Mouse (Mus musculus) myocyte (in vitro differentiated cells): ENCODE results near the gene Smg1. TPM values are rescaled to one million over a fixed set of nuclear protein-coding genes. Genes with fewer than 3 reads are reported as not detected.

Experiments
- H3K27me3 ChIP-seq: one replicate; pipeline ENCODE4 v1.6.1; 2011; ENCODE audit not compliant: control insufficient read depth, insufficient read depth, insufficient read length
- H3K36me3 ChIP-seq: one replicate; pipeline ENCODE4 v1.6.1; 2011; ENCODE audit not compliant: control insufficient read depth, insufficient read depth
- H3K4me2 ChIP-seq: one replicate; pipeline ENCODE4 v1.6.1; 2011; ENCODE audit warnings: low read depth, control low read depth
- H3K4me3 ChIP-seq: one replicate; pipeline ENCODE4 v1.5.1; 2011; ENCODE audit warnings: mild to moderate bottlenecking, control low read depth, moderate library complexity
- H3K79me2 ChIP-seq: one replicate; pipeline ENCODE4 v1.6.1; 2011; ENCODE audit not compliant: control insufficient read depth, insufficient read depth
- H3ac ChIP-seq: one replicate; pipeline ENCODE4 v1.6.1; 2011; ENCODE audit not compliant: control insufficient read depth, insufficient read length
- CEBPB ChIP-seq: IDR thresholded peaks from 2 replicates; pipeline ENCODE4 v1.6.1; 2011; ENCODE audit warnings: mild to moderate bottlenecking, moderate library complexity; ENCODE audit not compliant: poor library complexity, insufficient read depth, severe bottlenecking
- E2F4 ChIP-seq: IDR thresholded peaks from one replicate; pipeline ENCODE4 v1.6.1; 2011; ENCODE audit warnings: mild to moderate bottlenecking, control low read depth, moderate library complexity; ENCODE audit not compliant: insufficient read depth
- MAX ChIP-seq: IDR thresholded peaks from one replicate; pipeline ENCODE4 v1.6.1; 2011; ENCODE audit warnings: low read depth, mild to moderate bottlenecking, control low read depth
- MYOD1 ChIP-seq, 3 experiments: IDR thresholded peaks; one replicate each; pipeline ENCODE4 v1.6.1; 2011; ENCODE audit warnings: control low read depth in 2 of 3, low read depth in 2 of 3, mild to moderate bottlenecking in 2 of 3, moderate library complexity in 1 of 3; ENCODE audit not compliant: insufficient read length in 2 of 3, control insufficient read depth in 1 of 3
- MYOG ChIP-seq, 3 experiments: IDR thresholded peaks; one replicate each; pipeline ENCODE4 v1.6.1; 2011; ENCODE audit warnings: control low read depth in 2 of 3, low read depth in 2 of 3, mild to moderate bottlenecking in 2 of 3; ENCODE audit not compliant: insufficient read length in 2 of 3, control insufficient read depth in 1 of 3, insufficient read depth in 1 of 3
- POLR2A ChIP-seq: IDR thresholded peaks from one replicate; pipeline ENCODE4 v1.6.1; 2011; ENCODE audit warnings: low read depth, mild to moderate bottlenecking, control low read depth, moderate library complexity; ENCODE audit not compliant: insufficient read length
- POLR2AphosphoS2 ChIP-seq: IDR thresholded peaks from one replicate; pipeline ENCODE4 v1.6.1; 2011; ENCODE audit warnings: low read depth, control low read depth; ENCODE audit not compliant: insufficient read length
- REST ChIP-seq: IDR thresholded peaks from one replicate; pipeline ENCODE4 v1.6.1; 2011; ENCODE audit warnings: mild to moderate bottlenecking, control low read depth, moderate library complexity; ENCODE audit not compliant: insufficient read depth, insufficient read length
- SRF ChIP-seq: IDR thresholded peaks from one replicate; pipeline ENCODE4 v1.6.1; 2011; ENCODE audit warnings: low read depth; ENCODE audit not compliant: control insufficient read depth, insufficient read length
- TCF12 ChIP-seq: IDR thresholded peaks from one replicate; pipeline ENCODE4 v1.6.1; 2011; ENCODE audit warnings: mild to moderate bottlenecking, control low read depth; ENCODE audit not compliant: poor library complexity, insufficient read depth, severe bottlenecking
- TCF3 ChIP-seq: IDR thresholded peaks from one replicate; pipeline ENCODE4 v1.6.1; 2011; ENCODE audit warnings: low read depth, control low read depth; ENCODE audit not compliant: insufficient read length
- USF1 ChIP-seq: IDR thresholded peaks from one replicate; pipeline ENCODE4 v1.6.1; 2011; ENCODE audit warnings: low read depth, mild to moderate bottlenecking, control low read depth, moderate library complexity
- polyA plus RNA-seq: library from polyadenylated mRNA; unstranded; fragments of >200 nt; fragmentation: generic; extraction: Trizol; gene quantifications from one replicate; pipeline ENCODE4 v1.2.1, GENCODE M21; 2012; ENCODE audit warnings: missing spikeins

Gene Smg1
- polyA plus RNA-seq, 1 experiment: 7.9 TPM

GRCm38 (mm10) chr7:118234236-118234635 lies 9.2 kb downstream of the Smg1 start:
- TF ChIP-seq USF1 (no peak), POLR2A (no peak), MYOG (IDR thresholded peaks at IDR 0.05; ENCODE audit: control insufficient read depth in 1 of 3, insufficient read depth in 1 of 3, insufficient read length in 2 of 3, low read depth in 2 of 3) (no peak), POLR2AphosphoS2 (no peak), TCF12 (no peak), MAX (no peak), CEBPB (no peak), REST (no peak), E2F4 (no peak), SRF (no peak), TCF3 (no peak), MYOD1 (IDR thresholded peaks at IDR 0.05; ENCODE audit: control insufficient read depth in 1 of 3, insufficient read length in 2 of 3, low read depth in 2 of 3) (no peak)
- Histone ChIP-seq H3K36me3 (no peaks in the 10 kb centered on the region), H3ac (no peak overlapping the region), H3K4me2 (no peak overlapping the region), H3K27me3 (no peaks in the 10 kb centered on the region), H3K79me2 (peaks cover 98% of the 10 kb centered on the region), H3K4me3 (no peak overlapping the region)

- no peak overlapping the region for H3ac ChIP-seq
- H3K4me3 ChIP-seq: no peak overlapping the region
- H3K79me2 ChIP-seq: peaks cover 99% of the 10 kb centered on the region
- no peaks in the 10 kb centered on the region for H3K36me3 ChIP-seq
- no peaks in the 10 kb centered on the region for H3K27me3 ChIP-seq
- no peak for TF ChIP-seq MAX
- TF ChIP-seq REST: no peak
- no peak for TF ChIP-seq TCF3
- TF ChIP-seq MYOG (IDR thresholded peaks at IDR 0.05; ENCODE audit: control insufficient read depth in 1 of 3, insufficient read depth in 1 of 3, insufficient read length in 2 of 3, low read depth in 2 of 3): no peak
- TF ChIP-seq E2F4: no peak
- no peak for TF ChIP-seq MYOD1 (IDR thresholded peaks at IDR 0.05; ENCODE audit: control insufficient read depth in 1 of 3, insufficient read length in 2 of 3, low read depth in 2 of 3)
- TF ChIP-seq POLR2A: no peak
- no peak for TF ChIP-seq SRF
- TF ChIP-seq USF1: no peak
- no peak for TF ChIP-seq POLR2AphosphoS2
- no peak for TF ChIP-seq TCF12
- no peak for TF ChIP-seq CEBPB
- no peak overlapping the region for H3K4me2 ChIP-seq
Measured at GRCm38 (mm10) chr7:118232613-118233012, 10.9 kb downstream of the Smg1 start.

- H3K36me3 ChIP-seq: no peaks in the 10 kb centered on the region
- peaks cover 97% of the 10 kb centered on the region for H3K79me2 ChIP-seq
- H3K4me3 ChIP-seq: no peak overlapping the region
- no peak for TF ChIP-seq MYOG (IDR thresholded peaks at IDR 0.05; ENCODE audit: control insufficient read depth in 1 of 3, insufficient read depth in 1 of 3, insufficient read length in 2 of 3, low read depth in 2 of 3)
- TF ChIP-seq TCF12: no peak
- TF ChIP-seq CEBPB: no peak
- TF ChIP-seq TCF3: no peak
- TF ChIP-seq MAX: no peak
- no peak for TF ChIP-seq POLR2AphosphoS2
- TF ChIP-seq E2F4: no peak
- no peak for TF ChIP-seq REST
- no peak for TF ChIP-seq SRF
- TF ChIP-seq POLR2A: no peak
- TF ChIP-seq MYOD1 (IDR thresholded peaks at IDR 0.05; ENCODE audit: control insufficient read depth in 1 of 3, insufficient read length in 2 of 3, low read depth in 2 of 3): no peak
- no peak for TF ChIP-seq USF1
- no peaks in the 10 kb centered on the region for H3K27me3 ChIP-seq
- H3ac ChIP-seq: no peak overlapping the region
- H3K4me2 ChIP-seq: no peak overlapping the region
Measured at GRCm38 (mm10) chr7:118219777-118220176, 23.7 kb downstream of the Smg1 start.

GRCm38 (mm10) chr7:118206396-118206795 lies 37.1 kb downstream of the Smg1 start:
- no peak overlapping the region for H3ac ChIP-seq
- H3K4me2 ChIP-seq: no peak overlapping the region
- TF ChIP-seq E2F4 (no peak), MYOG (IDR thresholded peaks at IDR 0.05; ENCODE audit: control insufficient read depth in 1 of 3, insufficient read depth in 1 of 3, insufficient read length in 2 of 3, low read depth in 2 of 3) (no peak), MYOD1 (IDR thresholded peaks at IDR 0.05; ENCODE audit: control insufficient read depth in 1 of 3, insufficient read length in 2 of 3, low read depth in 2 of 3) (no peak), MAX (no peak)
- no peaks in the 10 kb centered on the region for H3K27me3 ChIP-seq
- no peaks in the 10 kb centered on the region for H3K79me2 ChIP-seq
- no peak overlapping the region for H3K4me3 ChIP-seq
- peaks cover 40% of the 10 kb centered on the region for H3K36me3 ChIP-seq

- Histone ChIP-seq H3K27me3 (no peaks in the 10 kb centered on the region), H3ac (no peak overlapping the region), H3K4me2 (no peak overlapping the region), H3K4me3 (no peak overlapping the region), H3K79me2 (no peaks in the 10 kb centered on the region), H3K36me3 (peaks cover 23% of the 10 kb centered on the region)
- TF ChIP-seq TCF12: no peak
- TF ChIP-seq POLR2A: no peak
- TF ChIP-seq E2F4: no peak
- no peak for TF ChIP-seq REST
Measured at GRCm38 (mm10) chr7:118195756-118196155, 47.7 kb downstream of the Smg1 start.
